Mouse (Mus musculus) neural tube, embryonic 11.5 days (tissue): ENCODE measurements around the gene Galt. TPM values are rescaled to one million over a fixed set of nuclear protein-coding genes. Genes with fewer than 3 reads are reported as not detected.
A peak's percentile ranks its signal among the peaks of the same experiment; 100 is the strongest.
"Not testable (repeated sequence)": the region's sequence is repeated elsewhere in the genome, so short reads cannot be mapped to it uniquely, and the experiment has no call there.

Source experiments
- ATAC-seq: fragments of 200-750 bp; cut with Nextera tagmentation; 2 replicates; pipeline ENCODE4 v1.8.0; 2017; ENCODE audit warnings: moderate number of reproducible peaks, mild to moderate bottlenecking, moderate TSS enrichment, moderate library complexity; ENCODE audit not compliant: insufficient read depth, low FRiP score, low TSS enrichment
- DNase-seq: peaks from one replicate; pipeline ENCODE4 v3.0.0-alpha.2; 2015; ENCODE audit warnings: low spot score
- H3K27ac ChIP-seq: fragments of 300-500 bp; sonication (generic); 2 replicates; pipeline ENCODE4 v1.5.1; 2014; ENCODE audit warnings: low read depth, mild to moderate bottlenecking, low read length
- H3K27me3 ChIP-seq: fragments of 300-500 bp; sonication (generic); 2 replicates; pipeline ENCODE4 v1.6.1; 2014; ENCODE audit warnings: mild to moderate bottlenecking, low read length, mixed read lengths; ENCODE audit not compliant: control insufficient read depth, insufficient read depth
- H3K36me3 ChIP-seq: fragments of 300-500 bp; sonication (generic); 2 replicates; pipeline ENCODE4 v1.6.1; 2014; ENCODE audit warnings: mild to moderate bottlenecking, low read length, moderate library complexity, mixed read lengths; ENCODE audit not compliant: control insufficient read depth, insufficient read depth
- H3K4me1 ChIP-seq: fragments of 300-500 bp; sonication (generic); 2 replicates; pipeline ENCODE4 v1.6.1; 2014; ENCODE audit warnings: low read length, mixed read lengths; ENCODE audit not compliant: control insufficient read depth, insufficient read depth
- H3K4me2 ChIP-seq: fragments of 300-500 bp; sonication (generic); 2 replicates; pipeline ENCODE4 v1.6.1; 2014; ENCODE audit warnings: low read depth, mild to moderate bottlenecking, moderate library complexity
- H3K4me3 ChIP-seq: fragments of 300-500 bp; sonication (generic); 2 replicates; pipeline ENCODE4 v1.5.1; 2014; ENCODE audit warnings: low read depth, low read length
- H3K9ac ChIP-seq: fragments of 300-500 bp; sonication (generic); 2 replicates; pipeline ENCODE4 v1.6.1; 2014; ENCODE audit warnings: mild to moderate bottlenecking, low read length
- H3K9me3 ChIP-seq: fragments of 300-500 bp; sonication (generic); 2 replicates; pipeline ENCODE4 v1.6.1; 2016; ENCODE audit warnings: low read length; ENCODE audit not compliant: control insufficient read depth
- WGBS: fragments of 180-500 bp; shearing (Covaris S2); extraction: QIAGEN DNeasy Blood & Tissue Kit; methylation state at CpG from one replicate; pipeline ENCODE4 v1.1.7; 2014; 5-methylcytosine and 5-hydroxymethylcytosine counted together
- polyA plus RNA-seq: library from polyadenylated mRNA; unstranded; fragments of >200 nt; fragmentation: Nextera tagmentation; extraction: Ambion mirVana; gene quantifications from 2 replicates; pipeline ENCODE4 v1.2.1, GENCODE M21; 2014

Gene Galt
- polyA plus RNA-seq, 1 experiment from 2014 or later: 22.7 TPM

DNA sequence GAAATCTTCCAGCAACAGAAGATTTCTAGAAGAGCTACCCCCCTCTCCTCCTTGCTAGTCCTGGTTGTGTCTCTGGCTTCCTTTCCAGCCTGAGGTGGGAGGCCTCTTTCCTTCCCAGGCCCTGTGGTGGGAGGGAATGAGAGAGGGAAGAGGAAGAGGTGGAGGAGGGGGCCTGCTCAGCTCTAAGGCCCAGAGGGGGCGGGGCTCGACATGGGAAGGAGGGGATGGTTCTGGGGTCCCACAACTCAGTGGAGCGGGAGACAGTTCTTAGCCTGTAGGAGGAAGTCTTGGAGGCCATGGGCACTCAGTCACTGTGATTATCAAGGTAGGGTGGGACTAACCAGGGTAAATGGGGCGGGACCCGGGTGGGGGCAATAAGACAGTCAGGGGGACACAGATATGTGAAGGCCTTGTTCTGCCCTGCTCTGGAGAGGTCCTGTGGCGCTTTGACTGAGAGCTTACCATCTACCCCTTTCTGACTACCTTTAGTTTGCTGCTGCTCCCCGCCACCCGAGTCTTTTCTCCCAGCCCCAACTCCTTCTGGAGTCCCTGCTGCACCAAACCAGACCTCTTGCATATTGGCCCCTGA is 7.2 kb downstream of the Galt start:
- no peak for ATAC-seq

DNA sequence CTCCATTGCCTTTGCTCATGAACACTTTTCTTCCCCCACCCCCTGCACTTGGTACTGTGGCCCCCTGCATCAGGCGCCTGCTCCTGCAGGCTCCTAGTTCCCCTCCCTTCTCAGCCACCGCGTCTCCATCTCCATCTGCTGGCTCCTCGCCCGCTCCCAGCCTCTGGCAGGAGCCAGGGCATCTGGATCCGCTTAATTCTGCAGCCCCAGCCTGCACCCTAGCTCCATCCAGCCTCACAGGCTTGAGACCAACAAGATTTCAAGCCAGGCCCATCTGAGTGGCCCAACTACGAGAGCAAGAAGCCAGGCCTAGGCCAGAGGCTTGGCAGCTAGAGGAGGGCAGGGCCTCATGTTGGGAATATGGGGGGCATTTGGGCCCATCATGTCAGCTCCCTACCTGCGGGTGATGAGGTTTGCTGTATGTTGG is 7.7 kb downstream of the Galt start:
- H3K27ac ChIP-seq, H3K4me3 ChIP-seq, H3K9me3 ChIP-seq, DNase-seq, H3K36me3 ChIP-seq, H3K27me3 ChIP-seq, ATAC-seq: not testable (repeated sequence)
- WGBS: 48% methylated on average over 8 of the region's 8 CpGs
- Histone ChIP-seq H3K4me1 (peaks cover 16% of the 10 kb centered on the region), H3K9ac (peak overlapping the region; percentile 35; the same call in 1 of the 2 replicates), H3K4me2 (peak overlapping the region; percentile 53)

More for the DNA sequence above, 7.2 kb downstream of the Galt start:
- Histone ChIP-seq H3K27me3 (no peaks in the 10 kb centered on the region), H3K4me2 (peak overlapping the region; percentile 53), H3K4me1 (peaks cover 16% of the 10 kb centered on the region), H3K27ac (no peak overlapping the region), H3K4me3 (no peak overlapping the region), H3K36me3 (no peaks in the 10 kb centered on the region; the same call in 1 of the 2 replicates), H3K9me3 (no peaks in the 10 kb centered on the region), H3K9ac (peak overlapping the region; percentile 35)
- DNase-seq: peak; percentile 61
- 37% methylated on average over 8 of the region's 8 CpGs for WGBS

GRCm38 (mm10) chr4:41763176-41763575 is 8.1 kb downstream of the Galt start:
- H3K4me3 ChIP-seq, H3K4me2 ChIP-seq, ATAC-seq, H3K36me3 ChIP-seq, H3K9me3 ChIP-seq, H3K27me3 ChIP-seq, H3K9ac ChIP-seq, DNase-seq, H3K27ac ChIP-seq: not testable (repeated sequence)
- 82% methylated on average over 3 of the region's 6 CpGs for WGBS
- H3K4me1 ChIP-seq: peaks cover 16% of the 10 kb centered on the region

DNA sequence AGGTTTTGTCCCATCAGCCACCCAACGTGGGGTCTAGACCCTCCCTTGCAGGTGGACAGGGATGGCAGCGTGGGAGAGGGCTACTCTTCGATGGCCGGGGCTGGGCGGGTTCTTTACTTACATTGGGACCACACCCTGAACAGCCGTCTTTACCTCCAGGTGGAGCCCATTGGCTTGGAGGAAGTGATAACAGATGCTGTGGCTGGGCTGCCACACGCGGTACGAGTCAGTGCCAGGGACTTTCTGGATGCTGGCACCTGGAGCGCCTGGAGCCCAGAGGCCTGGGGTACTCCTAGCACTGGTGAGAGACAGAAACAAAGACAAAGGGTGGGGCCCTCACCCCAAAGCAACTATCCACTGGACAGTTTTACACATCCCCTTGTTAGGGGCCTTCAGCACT is 12.3 kb downstream of the Galt start:
- not testable (repeated sequence) for H3K4me3 ChIP-seq, H3K9me3 ChIP-seq, H3K4me2 ChIP-seq, H3K27me3 ChIP-seq, H3K4me1 ChIP-seq, DNase-seq, H3K36me3 ChIP-seq, ATAC-seq, H3K9ac ChIP-seq, H3K27ac ChIP-seq
- 82% methylated on average over 10 of the region's 10 CpGs for whole genome bisulfite sequencing

- 5% methylated on average over 8 of the region's 16 CpGs for WGBS
- not testable (repeated sequence) for H3K27ac ChIP-seq, ATAC-seq, H3K27me3 ChIP-seq, H3K9ac ChIP-seq, H3K4me1 ChIP-seq, H3K36me3 ChIP-seq, H3K9me3 ChIP-seq, DNase-seq
- Histone ChIP-seq H3K4me3 (peak overlapping the region; percentile 16; the same call in 1 of the 2 replicates), H3K4me2 (peak overlapping the region; percentile 29)
Observed at GRCm38 (mm10) chr4:41772946-41773345, 17.9 kb downstream of the Galt start.

GRCm38 (mm10) chr4:41773502-41773901 is 18.5 kb downstream of the Galt start:
- peak overlapping the region; percentile 40 for H3K4me2 ChIP-seq
- not testable (repeated sequence) for ATAC-seq, H3K9me3 ChIP-seq, H3K27me3 ChIP-seq, H3K4me1 ChIP-seq, H3K36me3 ChIP-seq, H3K27ac ChIP-seq, H3K9ac ChIP-seq
- DNase-seq: peak; percentile 68
- WGBS: 0% methylated on average over 15 of the region's 25 CpGs
- peak overlapping the region; percentile 35 for H3K4me3 ChIP-seq

GRCm38 (mm10) chr4:41774002-41774401 is 19.0 kb downstream of the Galt start, which contains the start of gene Ccl27a:
Gene Ccl27a (minus strand): TSS chr4:41774247.
- H3K36me3 ChIP-seq, ATAC-seq, H3K9ac ChIP-seq, H3K27me3 ChIP-seq, H3K4me1 ChIP-seq, H3K27ac ChIP-seq, H3K9me3 ChIP-seq: not testable (repeated sequence)
- Histone ChIP-seq H3K4me3 (peak within 1 kb of the TSS; percentile 35), H3K4me2 (peak within 1 kb of the TSS; percentile 40)
- 0% methylated on average over 12 of the region's 14 CpGs for whole genome bisulfite sequencing
- DNase-seq: peak; percentile 86

GRCm38 (mm10) chr4:41774506-41774905 is 19.5 kb downstream of the Galt start:
- H3K36me3 ChIP-seq, H3K27me3 ChIP-seq, H3K4me1 ChIP-seq, DNase-seq, H3K9me3 ChIP-seq, H3K27ac ChIP-seq, ATAC-seq, H3K9ac ChIP-seq: not testable (repeated sequence)
- H3K4me3 ChIP-seq: 0 out of 2 replicates have a peak overlapping the region, but pooled peaks have one; percentile 12
- peak overlapping the region; percentile 37 for H3K4me2 ChIP-seq
- 73% methylated on average over 3 of the region's 3 CpGs for WGBS

DNA sequence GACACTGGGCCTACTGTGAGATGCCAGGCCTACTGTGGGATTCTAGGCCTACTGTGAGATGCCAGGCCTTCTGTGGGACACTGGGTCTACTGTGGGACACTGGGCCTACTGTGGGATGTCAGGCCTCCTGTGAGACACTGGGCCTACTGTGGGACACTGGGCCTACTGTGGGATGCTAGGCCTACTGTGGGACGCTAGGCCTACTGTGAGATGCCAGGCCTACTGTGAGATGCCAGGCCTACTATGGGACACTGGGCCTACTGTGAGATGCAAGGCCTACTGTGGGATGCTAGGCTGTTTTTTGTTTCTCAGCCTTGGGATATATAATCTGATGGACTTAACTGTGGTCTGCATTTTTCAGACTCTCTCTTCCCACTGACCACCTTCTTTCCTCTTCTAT is 20.8 kb downstream of the Galt start:
- not testable (repeated sequence) for DNase-seq, H3K27me3 ChIP-seq, H3K27ac ChIP-seq, H3K9ac ChIP-seq, H3K4me2 ChIP-seq, H3K4me3 ChIP-seq, H3K9me3 ChIP-seq, H3K36me3 ChIP-seq, ATAC-seq, H3K4me1 ChIP-seq
- 67% methylated on average over 1 of the region's 1 CpGs for WGBS
